Mouse (Mus musculus): ENCODE results near the gene Lpp. TPM values are rescaled to one million over a fixed set of nuclear protein-coding genes. Genes with fewer than 3 reads are reported as not detected.

Lpp gene
- polyA plus RNA-seq, 1 experiment from 2014 or later: 23.0 TPM

GRCm38 (mm10) chr16:24390596-24390995 is 2.7 kb upstream of the Lpp start:
- Histone ChIP-seq H3K27ac (replicated peaks) (no peak overlapping the region), H3K27me3 (ENCODE audit: low read depth, poor library complexity, severe bottlenecking) (peaks cover 20% of the 10 kb centered on the region), H3K36me3 (no peaks in the 10 kb centered on the region), H3K4me1 (peaks cover 22% of the 10 kb centered on the region), H3K4me3 (no peak overlapping the region), H3K9me3 (replicated peaks) (no peaks in the 10 kb centered on the region)
- DNase-seq (ENCODE audit: low spot score): no peak
- WGBS: 84% methylated on average over 5 of the region's 5 CpGs

GRCm38 (mm10) chr16:24391111-24391510 is 2.2 kb upstream of the Lpp start:
- DNase-seq (ENCODE audit: low spot score): no peak
- Histone ChIP-seq H3K9me3 (replicated peaks) (no peaks in the 10 kb centered on the region), H3K27ac (replicated peaks) (no peak overlapping the region), H3K4me3 (no peak overlapping the region), H3K4me1 (peaks cover 22% of the 10 kb centered on the region), H3K27me3 (ENCODE audit: low read depth, poor library complexity, severe bottlenecking) (peaks cover 20% of the 10 kb centered on the region), H3K36me3 (no peaks in the 10 kb centered on the region)
- 93% methylated on average over 3 of the region's 3 CpGs for WGBS

GRCm38 (mm10) chr16:24391901-24392300 is 1.4 kb upstream of the Lpp start:
- no peaks in the 10 kb centered on the region for H3K9me3 ChIP-seq (replicated peaks)
- WGBS: 91% methylated on average over 7 of the region's 7 CpGs
- H3K36me3 ChIP-seq: no peaks in the 10 kb centered on the region
- H3K27me3 ChIP-seq (ENCODE audit: low read depth, poor library complexity, severe bottlenecking): peaks cover 20% of the 10 kb centered on the region
- no peak overlapping the region for H3K4me3 ChIP-seq
- DNase-seq (ENCODE audit: low spot score): no peak
- H3K4me1 ChIP-seq: peaks cover 28% of the 10 kb centered on the region
- no peak overlapping the region for H3K27ac ChIP-seq (replicated peaks)

- peak; percentile 51 for DNase-seq (ENCODE audit: low spot score)
- H3K27ac ChIP-seq (replicated peaks): peak overlapping the region; percentile 97
- H3K4me3 ChIP-seq: peak overlapping the region; percentile 92
- H3K36me3 ChIP-seq: no peaks in the 10 kb centered on the region
- H3K4me1 ChIP-seq: peaks cover 28% of the 10 kb centered on the region
- H3K9me3 ChIP-seq (replicated peaks): no peaks in the 10 kb centered on the region
- peaks cover 20% of the 10 kb centered on the region for H3K27me3 ChIP-seq (ENCODE audit: low read depth, poor library complexity, severe bottlenecking)
- under 1% methylated on average over 60 of the region's 76 CpGs for WGBS
Measured at GRCm38 (mm10) chr16:24393556-24394210, 376 bp downstream of the Lpp start.

- WGBS: 11% methylated on average over 18 of the region's 18 CpGs
- peak overlapping the region; percentile 97 for H3K27ac ChIP-seq (replicated peaks)
Measured at GRCm38 (mm10) chr16:24394211-24394991, 1.1 kb downstream of the Lpp start.

GRCm38 (mm10) chr16:24395100-24395499 is 1.8 kb downstream of the Lpp start:
- no peak for DNase-seq (ENCODE audit: low spot score)
- H3K4me1 ChIP-seq: peaks cover 28% of the 10 kb centered on the region
- no peak overlapping the region for H3K27ac ChIP-seq (replicated peaks)
- no peaks in the 10 kb centered on the region for H3K36me3 ChIP-seq
- H3K27me3 ChIP-seq (ENCODE audit: low read depth, poor library complexity, severe bottlenecking): peaks cover 20% of the 10 kb centered on the region
- WGBS: 91% methylated on average over 2 of the region's 2 CpGs
- H3K4me3 ChIP-seq: peak overlapping the region; percentile 92
- no peaks in the 10 kb centered on the region for H3K9me3 ChIP-seq (replicated peaks)

More at GRCm38 (mm10) chr16:24394211-24394991, 1.1 kb downstream of the Lpp start:
- DNase-seq (ENCODE audit: low spot score): peak; percentile 37
- Histone ChIP-seq H3K9me3 (replicated peaks) (no peaks in the 10 kb centered on the region), H3K4me1 (peaks cover 28% of the 10 kb centered on the region), H3K36me3 (no peaks in the 10 kb centered on the region), H3K27me3 (ENCODE audit: low read depth, poor library complexity, severe bottlenecking) (peaks cover 20% of the 10 kb centered on the region), H3K4me3 (peak overlapping the region; percentile 92)

- no peaks in the 10 kb centered on the region for H3K36me3 ChIP-seq
- H3K27ac ChIP-seq (replicated peaks): no peak overlapping the region
- H3K9me3 ChIP-seq (replicated peaks): no peaks in the 10 kb centered on the region
- H3K4me3 ChIP-seq: no peak overlapping the region
- 90% methylated on average over 7 of the region's 7 CpGs for WGBS
- DNase-seq (ENCODE audit: low spot score): no peak
- H3K4me1 ChIP-seq: peaks cover 28% of the 10 kb centered on the region
- H3K27me3 ChIP-seq (ENCODE audit: low read depth, poor library complexity, severe bottlenecking): peaks cover 20% of the 10 kb centered on the region
Measured at GRCm38 (mm10) chr16:24396504-24396903, 3.2 kb downstream of the Lpp start.

GRCm38 (mm10) chr16:24398476-24398875 is 5.2 kb downstream of the Lpp start:
- H3K9me3 ChIP-seq (replicated peaks): no peaks in the 10 kb centered on the region
- WGBS: 78% methylated on average over 4 of the region's 4 CpGs
- H3K4me1 ChIP-seq: peaks cover 23% of the 10 kb centered on the region
- no peak overlapping the region for H3K27ac ChIP-seq (replicated peaks)
- H3K4me3 ChIP-seq: no peak overlapping the region
- no peak for DNase-seq (ENCODE audit: low spot score)
- peaks cover 11% of the 10 kb centered on the region; the same call in 1 of the 2 replicates for H3K27me3 ChIP-seq (ENCODE audit: low read depth, poor library complexity, severe bottlenecking)
- 0 out of 2 replicates have a peak, but pooled peaks cover 1% of the 10 kb centered on the region for H3K36me3 ChIP-seq

GRCm38 (mm10) chr16:24398893-24399292 is 5.6 kb downstream of the Lpp start:
- peaks cover 20% of the 10 kb centered on the region for H3K4me1 ChIP-seq
- DNase-seq (ENCODE audit: low spot score): no peak
- H3K36me3 ChIP-seq: 0 out of 2 replicates have a peak, but pooled peaks cover 3% of the 10 kb centered on the region
- peaks cover 11% of the 10 kb centered on the region; the same call in 1 of the 2 replicates for H3K27me3 ChIP-seq (ENCODE audit: low read depth, poor library complexity, severe bottlenecking)
- no peaks in the 10 kb centered on the region for H3K9me3 ChIP-seq (replicated peaks)
- H3K4me3 ChIP-seq: no peak overlapping the region
- 94% methylated on average over 3 of the region's 3 CpGs for WGBS
- H3K27ac ChIP-seq (replicated peaks): no peak overlapping the region

GRCm38 (mm10) chr16:24399524-24399923 is 6.2 kb downstream of the Lpp start:
- Histone ChIP-seq H3K9me3 (replicated peaks) (no peaks in the 10 kb centered on the region), H3K36me3 (peaks cover 6% of the 10 kb centered on the region; the same call in 1 of the 2 replicates), H3K27ac (replicated peaks) (no peak overlapping the region), H3K27me3 (ENCODE audit: low read depth, poor library complexity, severe bottlenecking) (peaks cover 7% of the 10 kb centered on the region; the same call in 1 of the 2 replicates), H3K4me3 (no peak overlapping the region), H3K4me1 (peaks cover 14% of the 10 kb centered on the region)
- DNase-seq (ENCODE audit: low spot score): no peak
- 76% methylated on average over 5 of the region's 5 CpGs for WGBS

GRCm38 (mm10) chr16:24400776-24401175 is 7.5 kb downstream of the Lpp start:
- no peaks in the 10 kb centered on the region for H3K27me3 ChIP-seq (ENCODE audit: low read depth, poor library complexity, severe bottlenecking)
- H3K36me3 ChIP-seq: peaks cover 8% of the 10 kb centered on the region; the same call in 1 of the 2 replicates
- no peak overlapping the region for H3K4me3 ChIP-seq
- H3K27ac ChIP-seq (replicated peaks): no peak overlapping the region
- no peak for DNase-seq (ENCODE audit: low spot score)
- WGBS: 90% methylated on average over 2 of the region's 2 CpGs
- peaks cover 6% of the 10 kb centered on the region; the same call in 1 of the 2 replicates for H3K4me1 ChIP-seq
- peaks cover under 1% of the 10 kb centered on the region; the same call in 1 of the 2 replicates for H3K9me3 ChIP-seq (replicated peaks)

GRCm38 (mm10) chr16:24402801-24403200 is 9.5 kb downstream of the Lpp start:
- Histone ChIP-seq H3K4me3 (no peak overlapping the region), H3K27me3 (ENCODE audit: low read depth, poor library complexity, severe bottlenecking) (no peaks in the 10 kb centered on the region), H3K9me3 (replicated peaks) (peaks cover 15% of the 10 kb centered on the region), H3K4me1 (no peaks in the 10 kb centered on the region), H3K27ac (replicated peaks) (no peak overlapping the region), H3K36me3 (peaks cover 18% of the 10 kb centered on the region; the same call in 1 of the 2 replicates)
- no peak for DNase-seq (ENCODE audit: low spot score)
- 94% methylated on average over 4 of the region's 4 CpGs for WGBS
